ENCODE assay signal across 13 mouse cellular contexts in genomic region chr7:79516287-79516686, GRCm38 (mm10). TPM values are rescaled to one million over a fixed set of nuclear protein-coding genes. Genes with fewer than 3 reads are reported as not detected.
DNase-seq lines count a peak whose midpoint lies in the region; ATAC-seq and TF ChIP-seq lines count a peak whose summit lies in the region.
"Had no signal": no experiment of that assay in that cellular context is flagged by ENCODE, and none has a peak within 500 bp of the region (broad histone marks: within the 10 kb centered on the region; RNA-seq: fewer than 3 reads in every experiment).

No protein-coding gene starts in this region.

- H3K9me3 ChIP-seq in forebrain, embryonic 11.5 days (ENCODE audit: control insufficient read depth, low read length) = no peaks in the 10 kb centered on the region
- H3K9me3 ChIP-seq in forebrain, embryonic 15.5 days = no peaks in the 10 kb centered on the region
- H3K9me3 ChIP-seq in hindbrain, postnatal 0 days (ENCODE audit: low read length) = no peaks in the 10 kb centered on the region
- H3K9me3 ChIP-seq in neural tube, embryonic 13.5 days = no peaks in the 10 kb centered on the region
- H3K9me3 ChIP-seq: limb, embryonic 15.5 days had no signal

- peak overlapping the region; percentile 67; the same call in 1 of the 2 replicates for H3K4me2 ChIP-seq in forebrain, embryonic 11.5 days (ENCODE audit: low read depth, low read length, severe bottlenecking)
- H3K4me2 ChIP-seq in forebrain, embryonic 15.5 days (replicated peaks) = peak overlapping the region; percentile 61
- peak overlapping the region; percentile 53; the same call in 1 of the 2 replicates for H3K4me2 ChIP-seq in hindbrain, postnatal 0 days (ENCODE audit: low read depth, low read length)
- peak overlapping the region; percentile 65 for H3K4me2 ChIP-seq in neural tube, embryonic 13.5 days

- no peak overlapping the region for H3K4me3 ChIP-seq in forebrain, embryonic 11.5 days (ENCODE audit: low read depth, low read length)
- H3K4me3 ChIP-seq in forebrain, embryonic 15.5 days = peak overlapping the region; percentile 34; the same call in 1 of the 2 replicates
- no peak overlapping the region for H3K4me3 ChIP-seq in hindbrain, postnatal 0 days (ENCODE audit: low read length)
- peak overlapping the region; percentile 36 for H3K4me3 ChIP-seq in neural tube, embryonic 13.5 days

- DNase-seq in forebrain, embryonic 11.5 days (ENCODE audit: low spot score) = peak; percentile 60
- no peak for DNase-seq in hindbrain, postnatal 0 days (ENCODE audit: low spot score)
- no peak for DNase-seq in cerebellum, adult 8-10 months
- DNase-seq in spleen, postnatal 14 days (ENCODE audit: low spot score in 2 of 2) = no peak
- no peak for DNase-seq in heart, postnatal 4 days
- DNase-seq: embryo, embryonic 11 days; kidney, postnatal 36 days; lung, adult 18-20 months had no signal

- 66% methylated on average over 4 of the region's 4 CpGs for WGBS in forebrain, embryonic 11.5 days
- 14% methylated on average over 4 of the region's 4 CpGs for WGBS in forebrain, embryonic 15.5 days
- 20% methylated on average over 4 of the region's 4 CpGs for WGBS in hindbrain, postnatal 0 days
- 32% methylated on average over 4 of the region's 4 CpGs for WGBS in neural tube, embryonic 13.5 days

- H3K9ac ChIP-seq in forebrain, embryonic 11.5 days (ENCODE audit: low read length) = peak overlapping the region; percentile 85
- peak overlapping the region; percentile 61 for H3K9ac ChIP-seq in forebrain, embryonic 15.5 days (replicated peaks)
- H3K9ac ChIP-seq in hindbrain, postnatal 0 days (replicated peaks; ENCODE audit: low read length) = no peak overlapping the region
- peak overlapping the region; percentile 83 for H3K9ac ChIP-seq in neural tube, embryonic 13.5 days
- H3K9ac ChIP-seq: limb, embryonic 15.5 days had no signal

- TF ChIP-seq CTCF in hindbrain, postnatal 0 days (IDR thresholded peaks at IDR 0.05; ENCODE audit: low read depth) = no peak

- H3K36me3 ChIP-seq in forebrain, embryonic 11.5 days (ENCODE audit: control insufficient read depth, insufficient read depth, low read length) = no peaks in the 10 kb centered on the region
- H3K36me3 ChIP-seq in forebrain, embryonic 15.5 days = no peaks in the 10 kb centered on the region
- H3K36me3 ChIP-seq in hindbrain, postnatal 0 days (ENCODE audit: insufficient read depth, low read length) = no peaks in the 10 kb centered on the region
- H3K36me3 ChIP-seq in neural tube, embryonic 13.5 days = 0 out of 2 replicates have a peak, but pooled peaks cover 15% of the 10 kb centered on the region
- H3K36me3 ChIP-seq: limb, embryonic 15.5 days had no signal

- H3K27me3 ChIP-seq in forebrain, embryonic 11.5 days (ENCODE audit: control insufficient read depth, insufficient read depth, low read length) = peaks cover 6% of the 10 kb centered on the region; the same call in 1 of the 2 replicates
- no peaks in the 10 kb centered on the region for H3K27me3 ChIP-seq in forebrain, embryonic 15.5 days
- no peaks in the 10 kb centered on the region for H3K27me3 ChIP-seq in hindbrain, postnatal 0 days (ENCODE audit: insufficient read depth, low read length)
- peaks cover 40% of the 10 kb centered on the region for H3K27me3 ChIP-seq in neural tube, embryonic 13.5 days

- peak overlapping the region; percentile 99 for H3K27ac ChIP-seq in forebrain, embryonic 11.5 days (ENCODE audit: low read depth, low read length)
- H3K27ac ChIP-seq in forebrain, embryonic 15.5 days (replicated peaks) = peak overlapping the region; percentile 98
- peak overlapping the region; percentile 97 for H3K27ac ChIP-seq in hindbrain, postnatal 0 days
- H3K27ac ChIP-seq in neural tube, embryonic 13.5 days (replicated peaks) = peak overlapping the region; percentile 99
- H3K27ac ChIP-seq: limb, embryonic 15.5 days; macrophage had no signal

- H3K4me1 ChIP-seq in forebrain, embryonic 11.5 days (replicated peaks; ENCODE audit: control insufficient read depth, insufficient read depth, low read length) = peaks cover 73% of the 10 kb centered on the region
- H3K4me1 ChIP-seq in forebrain, embryonic 15.5 days = peaks cover 99% of the 10 kb centered on the region
- peaks cover 44% of the 10 kb centered on the region for H3K4me1 ChIP-seq in hindbrain, postnatal 0 days (ENCODE audit: insufficient read depth, low read length)
- peaks cover 98% of the 10 kb centered on the region for H3K4me1 ChIP-seq in neural tube, embryonic 13.5 days (replicated peaks)

- ATAC-seq in forebrain, embryonic 11.5 days (replicated peaks; ENCODE audit: low FRiP score) = no peak
- ATAC-seq in forebrain, embryonic 15.5 days (replicated peaks) = no peak
- ATAC-seq in hindbrain, postnatal 0 days = no peak
- ATAC-seq in neural tube, embryonic 13.5 days (ENCODE audit: low read depth) = no peak
- ATAC-seq: intestine, embryonic 16.5 days had no signal

RNA-seq across cellular contexts. Expression of gene Polg, which starts 50.1 kb away (rescaled TPM):
- polyA plus RNA-seq in forebrain, embryonic 11.5 days (2014; fragmentation: Nextera tagmentation; extraction: Ambion mirVana) = 48.2 and 48.5 TPM in 2 replicates
- 32.9 and 35.8 TPM in 2 replicates for polyA plus RNA-seq in forebrain, embryonic 15.5 days (2015; fragmentation: Nextera tagmentation; extraction: Ambion mirVana)
- 60.0 and 79.5 TPM in 2 replicates for total RNA-seq in hindbrain, postnatal 0 days (2014; rRNA removed)
- polyA plus RNA-seq in hindbrain, postnatal 0 days (2015; fragmentation: Nextera tagmentation; extraction: Ambion mirVana) = 23.8 and 23.9 TPM in 2 replicates
- polyA plus RNA-seq in neural tube, embryonic 13.5 days (2015; fragmentation: Nextera tagmentation; extraction: Ambion mirVana) = 28.2 and 28.6 TPM in 2 replicates
- 10 to 100 TPM; 55.9 to 61.3 TPM for total RNA-seq in heart, postnatal 4 days (2021)

Comparison
In these comparisons a context has a peak if more than half of its experiments do, and no peak if none do; other contexts are left out.
1. H3K4me3 ChIP-seq: peak in forebrain, embryonic 15.5 days (single experiment) and neural tube, embryonic 13.5 days (single experiment); none in forebrain, embryonic 11.5 days (single experiment) and hindbrain, postnatal 0 days (single experiment).
2. Peak in every context shown above with its lines, with median percentiles within 50 percentile points of each other: H3K27ac ChIP-seq and H3K4me2 ChIP-seq.